ENCODE assay signal across 9 mouse cellular contexts in the genomic region with DNA sequence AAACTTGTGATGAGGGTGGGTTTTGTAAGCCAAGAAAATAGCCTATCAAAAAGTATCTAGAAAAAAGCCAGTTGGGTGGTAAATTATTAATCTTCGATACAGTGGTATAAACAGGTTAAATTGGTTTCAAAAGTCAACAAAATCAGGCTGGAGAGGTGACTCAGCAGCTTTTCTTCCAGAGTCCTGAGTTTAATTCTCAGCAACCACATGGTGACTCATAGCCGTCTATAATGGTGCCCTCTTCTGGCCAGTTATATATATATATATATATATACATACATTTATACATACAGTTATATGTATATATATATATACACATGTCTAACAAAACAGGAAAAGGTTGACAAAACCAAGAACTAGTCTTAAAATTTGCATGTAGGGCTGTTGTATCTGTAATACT. TPM values are rescaled to one million over a fixed set of nuclear protein-coding genes. Genes with fewer than 3 reads are reported as not detected.
DNase-seq lines count a peak whose midpoint lies in the region; TF ChIP-seq lines count a peak whose summit lies in the region.
"Had no signal": no experiment of that assay in that cellular context is flagged by ENCODE, and none has a peak within 500 bp of the region (broad histone marks: within the 10 kb centered on the region; RNA-seq: fewer than 3 reads in every experiment).

No protein-coding gene starts in this region.

- no peaks in the 10 kb centered on the region for H3K9me3 ChIP-seq in MEL (replicated peaks; ENCODE audit: insufficient read depth, low read length)

- H3K4me1 ChIP-seq in MEL (ENCODE audit: control insufficient read depth in 1 of 2, insufficient read depth in 2 of 2, low read length in 2 of 2) = no peaks in the 10 kb centered on the region

- intact Hi-C loops in left cerebral cortex, adult 2 months (cut with DNase I) = no loop called here
- intact Hi-C loops in heart, postnatal 25 days (cut with DNase I) = no loop called here

- H3K9ac ChIP-seq in MEL (ENCODE audit: control insufficient read depth, low read depth, low read length, poor library complexity, severe bottlenecking) = no peak overlapping the region

- no peaks in the 10 kb centered on the region for H3K27me3 ChIP-seq in MEL (ENCODE audit: control insufficient read depth in 1 of 2, insufficient read depth in 2 of 2, low read length in 2 of 2)

- no peak for TF ChIP-seq RAD21 in MEL (IDR thresholded peaks at IDR 0.05; ENCODE audit: low read depth, low read length)

- peak; percentile 26; the same call in 1 of the 2 replicates for TF ChIP-seq CTCF in left cerebral cortex, adult 2 months (IDR thresholded peaks at IDR 0.05)
- peak in 1 of 3 experiments; percentile 10; a peak in 1 of 6 replicates for TF ChIP-seq CTCF in MEL (IDR thresholded peaks at IDR 0.05 in 2 of 3, conservative IDR thresholded peaks at IDR 0.05 in 1 of 3; ENCODE audit: control insufficient read depth in 1 of 3, insufficient read depth in 1 of 3, low read depth in 2 of 3, low read length in 3 of 3, poor library complexity in 1 of 3, severe bottlenecking in 1 of 3)

- no peak for DNase-seq in left cerebral cortex, adult 2 months (ENCODE audit: extremely low spot score in 1 of 2, low spot score in 2 of 2)
- no peak for DNase-seq in left cerebral cortex, adult 11 months (ENCODE audit: low spot score)
- peak; percentile 78 for DNase-seq in MEL (ENCODE audit: low read depth, low spot score)
- peak; percentile 36 for DNase-seq in induced T-regulatory cell, adult 2 months (ENCODE audit: low read depth)
- DNase-seq in lung, postnatal 25 days (ENCODE audit: low spot score) = peak; percentile 31
- no peak for DNase-seq in spleen, postnatal 14 days (ENCODE audit: low spot score in 2 of 2)
- DNase-seq in heart, postnatal 25 days (ENCODE audit: low spot score) = no peak
- DNase-seq in thymus, postnatal 4 days = no peak
- DNase-seq: heart, postnatal 36 days had no signal

- no peak overlapping the region for H3K4me3 ChIP-seq in left cerebral cortex, adult 2 months
- no peak overlapping the region for H3K4me3 ChIP-seq in MEL (ENCODE audit: control insufficient read depth in 1 of 2, insufficient read depth in 1 of 2, low read depth in 2 of 2, low read length in 2 of 2)

- no peak overlapping the region for H3K27ac ChIP-seq in left cerebral cortex, adult 2 months
- no peak overlapping the region for H3K27ac ChIP-seq in MEL (ENCODE audit: control insufficient read depth, low read depth, low read length)

- no peaks in the 10 kb centered on the region for H3K79me2 ChIP-seq in MEL (ENCODE audit: control insufficient read depth, insufficient read depth, low read length, poor library complexity)

- no peak for TF ChIP-seq POLR2A in MEL (IDR thresholded peaks at IDR 0.05; ENCODE audit: control insufficient read depth in 1 of 2, insufficient read depth in 1 of 2, low read depth in 1 of 2, low read length in 2 of 2, poor library complexity in 1 of 2)

- H3K36me3 ChIP-seq in MEL (ENCODE audit: control insufficient read depth in 1 of 2, insufficient read depth in 2 of 2, low read length in 2 of 2) = peaks cover 13 to 36% of the 10 kb centered on the region in 2 experiments

- TF ChIP-seq EP300 in MEL (IDR thresholded peaks at IDR 0.05; ENCODE audit: low read depth in 1 of 2, low read length in 2 of 2) = no peak

TF ChIP-seq in MEL, 35 proteins besides CTCF, POLR2A, EP300 and RAD21:
- no peak for TF ChIP-seq TAL1 (IDR thresholded peaks at IDR 0.05; ENCODE audit: low read length)
- no peak for TF ChIP-seq ZNF384 (IDR thresholded peaks at IDR 0.05; ENCODE audit: low read depth, low read length)
- no peak for TF ChIP-seq ZC3H11A (IDR thresholded peaks at IDR 0.05; ENCODE audit: low read depth, low read length)
- TF ChIP-seq UBTF (IDR thresholded peaks at IDR 0.05; ENCODE audit: borderline replicate concordance, insufficient read depth, low read depth, low read length) = no peak
- no peak for TF ChIP-seq MAZ (IDR thresholded peaks at IDR 0.05; ENCODE audit: low read depth, low read length)
- no peak for TF ChIP-seq GATA1 (IDR thresholded peaks at IDR 0.05; ENCODE audit: low read depth, low read length)
- TF ChIP-seq USF1 (IDR thresholded peaks at IDR 0.05; ENCODE audit: low read depth, low read length) = no peak
- no peak for TF ChIP-seq CHD1 (IDR thresholded peaks at IDR 0.05; ENCODE audit: low read depth, low read length)
- TF ChIP-seq MYC (IDR thresholded peaks at IDR 0.05; ENCODE audit: low read depth, low read length) = peak; percentile 93
- no peak for TF ChIP-seq TBP (IDR thresholded peaks at IDR 0.05; ENCODE audit: low read depth, low read length)
- no peak for TF ChIP-seq ELF1 (IDR thresholded peaks at IDR 0.05; ENCODE audit: low read depth, low read length)
- TF ChIP-seq ETS1 (IDR thresholded peaks at IDR 0.05; ENCODE audit: low read depth, low read length) = no peak
- peak; percentile 70; the same call in 1 of the 2 replicates for TF ChIP-seq JUND (IDR thresholded peaks at IDR 0.05; ENCODE audit: low read depth, low read length)
- TF ChIP-seq MAFK (IDR thresholded peaks at IDR 0.05; ENCODE audit: borderline replicate concordance, low read depth, low read length) = no peak
- TF ChIP-seq POLR2AphosphoS2 (IDR thresholded peaks at IDR 0.05; ENCODE audit: low read length) = no peak; the same call in 1 of the 2 replicates
- no peak for TF ChIP-seq HCFC1 (IDR thresholded peaks at IDR 0.05; ENCODE audit: low read depth, low read length)
- no peak for TF ChIP-seq USF2 (IDR thresholded peaks at IDR 0.05; ENCODE audit: borderline replicate concordance in 1 of 2, insufficient read depth in 1 of 2, low read depth in 1 of 2, low read length in 2 of 2)
- TF ChIP-seq ZKSCAN1 (IDR thresholded peaks at IDR 0.05; ENCODE audit: low read depth, low read length) = no peak
- no peak for TF ChIP-seq GABPA (IDR thresholded peaks at IDR 0.05; ENCODE audit: low read depth, low read length)
- TF ChIP-seq POLR2AphosphoS5 (IDR thresholded peaks at IDR 0.05; ENCODE audit: borderline replicate concordance, low read depth, low read length) = no peak
- TF ChIP-seq MAX (IDR thresholded peaks at IDR 0.05; ENCODE audit: low read length) = no peak
- no peak; the same call in 1 of the 2 replicates for TF ChIP-seq MXI1 (IDR thresholded peaks at IDR 0.05; ENCODE audit: low read depth, low read length)
- TF ChIP-seq MEF2A (IDR thresholded peaks at IDR 0.05; ENCODE audit: extremely low read depth, insufficient replicate concordance, low read depth, low read length, poor library complexity, severe bottlenecking) = no peak
- TF ChIP-seq SIN3A (IDR thresholded peaks at IDR 0.05; ENCODE audit: low read length) = no peak
- no peak for TF ChIP-seq BHLHE40 (IDR thresholded peaks at IDR 0.05; ENCODE audit: borderline replicate concordance, low read depth, low read length)
- TF ChIP-seq CHD2 (IDR thresholded peaks at IDR 0.05; ENCODE audit: low read length) = no peak
- no peak for TF ChIP-seq NELFE (IDR thresholded peaks at IDR 0.05; ENCODE audit: low read depth, low read length)
- no peak for TF ChIP-seq KAT2A (conservative IDR thresholded peaks at IDR 0.05; ENCODE audit: low read depth, low read length)
- no peak for TF ChIP-seq E2F4 (IDR thresholded peaks at IDR 0.05; ENCODE audit: borderline replicate concordance, low read depth, low read length)
- TF ChIP-seq SMC3 (IDR thresholded peaks at IDR 0.05; ENCODE audit: low read depth, low read length) = 0 out of 2 replicates have a peak, but pooled peaks have one; percentile 14
- TF ChIP-seq ZMIZ1 (IDR thresholded peaks at IDR 0.05; ENCODE audit: low read depth, low read length) = 0 out of 2 replicates have a peak, but pooled peaks have one; percentile 15
- no peak for TF ChIP-seq NRF1 (IDR thresholded peaks at IDR 0.05; ENCODE audit: insufficient read depth, low read depth, low read length, poor library complexity, severe bottlenecking)
- TF ChIP-seq TCF12 (IDR thresholded peaks at IDR 0.05; ENCODE audit: low read depth, low read length) = no peak
- no peak for TF ChIP-seq MYB (IDR thresholded peaks at IDR 0.05; ENCODE audit: low read depth, low read length)
TF ChIP-seq in MEL: peak in this region for 4.

RNA-seq across cellular contexts. Expression of a gene that starts 27.3 kb away (rescaled TPM):
- 1 to 10 TPM; 1.4 to 5.0 TPM for total RNA-seq in left cerebral cortex, adult 2 months (2021)
- 0.19 TPM in 1 of 2 replicates, not detected in the other for total RNA-seq in MEL (2012; rRNA removed)
- under 1 TPM in 1 of 2 experiments, not detected in 1; 0.96 TPM for polyA plus RNA-seq in MEL (2012; ENCODE audit: insufficient read depth in 1 of 2, insufficient read length in 2 of 2, low read depth in 1 of 2, low replicate concordance in 2 of 2, missing spikeins in 1 of 2)
- 100 to 1,000 TPM; 324 to 334 TPM for total RNA-seq in heart, postnatal 25 days (2021)

RNA-seq across cellular contexts. Expression of a gene that starts 28.6 kb away (rescaled TPM):
- 100 to 1,000 TPM; 131 to 132 TPM for total RNA-seq in left cerebral cortex, adult 2 months (2021)
- 202 and 251 TPM in 2 replicates for total RNA-seq in MEL (2012; rRNA removed)
- polyA plus RNA-seq in MEL (2012; ENCODE audit: insufficient read depth in 1 of 2, insufficient read length in 2 of 2, low read depth in 1 of 2, low replicate concordance in 2 of 2, missing spikeins in 1 of 2) = 100 to 1,000 TPM in 1 of 2 experiments, not detected in 1; 196 TPM
- 10 to 100 TPM; 54.6 to 58.4 TPM for total RNA-seq in heart, postnatal 25 days (2021)

RNA-seq across cellular contexts. Expression of a gene that starts 28.7 kb away (rescaled TPM):
- 10 to 100 TPM; 75.4 to 78.2 TPM for total RNA-seq in left cerebral cortex, adult 2 months (2021)
- total RNA-seq in MEL (2012; rRNA removed) = 13.3 and 14.6 TPM in 2 replicates
- polyA plus RNA-seq in MEL (2012; ENCODE audit: insufficient read depth in 1 of 2, insufficient read length in 2 of 2, low read depth in 1 of 2, low replicate concordance in 2 of 2, missing spikeins in 1 of 2) = 10 to 100 TPM in 1 of 2 experiments, not detected in 1; 10.7 TPM
- 100 to 1,000 TPM in 1 of 2 experiments, 10 to 100 TPM in 1; 87.8 to 113 TPM for total RNA-seq in heart, postnatal 25 days (2021)

Comparison
In these comparisons a context has a peak if more than half of its experiments do, and no peak if none do; other contexts are left out.
1. DNase-seq: peak in MEL (single experiment), induced T-regulatory cell, adult 2 months (single experiment) and lung, postnatal 25 days (single experiment); none in left cerebral cortex, adult 2 months (0 of 2), left cerebral cortex, adult 11 months (single experiment), spleen, postnatal 14 days (0 of 2), heart, postnatal 25 days (single experiment) and thymus, postnatal 4 days (single experiment).
2. RNA of a gene that starts 27.3 kb away (total RNA-seq): 324 to 334 TPM in heart, postnatal 25 days; 1.4 to 5.0 TPM in left cerebral cortex, adult 2 months and 0.19 TPM in MEL; every median in the first group is over 10 times any median in the second.